Mouse (Mus musculus) leukemia stem cell, adult 10-12 weeks (primary cell): ENCODE data around the gene Relt. TPM values are rescaled to one million over a fixed set of nuclear protein-coding genes. Genes with fewer than 3 reads are reported as not detected.

Source experiments
- polyA plus RNA-seq: library from polyadenylated mRNA; stranded (reverse); fragments of >175 nt; gene quantifications from 2 replicates; pipeline ENCODE4 v1.2.3, GENCODE M21; 2012; ENCODE audit warnings: low replicate concordance

Gene Relt
- 46.2 and 86.4 TPM in 2 replicates for polyA plus RNA-seq

GRCm38 (mm10) chr7:100862828-100863638 is at the start of gene Relt:
Gene Relt, minus strand, starts transcription at chr7:100863446.

Other genes with a start within 250 kb of the Relt start
- not detected in 2 replicates for gene Plekhb1, start 201.0 kb downstream of the Relt start, polyA plus RNA-seq
- 22.7 and 58.3 TPM in 2 replicates for gene Fam168a, start 156.8 kb downstream of the Relt start, polyA plus RNA-seq
- 0.73 and 2.0 TPM in 2 replicates for gene Arhgef17, start 68.7 kb upstream of the Relt start, polyA plus RNA-seq
- 4.0 and 6.0 TPM in 2 replicates for gene P2ry6, start 111.2 kb upstream of the Relt start, polyA plus RNA-seq
- gene P2ry2, start 149.4 kb upstream of the Relt start, polyA plus RNA-seq, result 0.57 and 0.89 TPM in 2 replicates
- 10.4 and 38.2 TPM in 2 replicates for gene Fchsd2, start 229.4 kb upstream of the Relt start, polyA plus RNA-seq